Mouse (Mus musculus) heart, postnatal 0 days (tissue): ENCODE measurements at regions not wholly inside any gene's neighbourhood (a gene's known extent, or its start where the extent isn't known, plus 50 kb on each side); places are given as distances from the start of the nearest gene placed in this dataset.

ENCODE experiments used
- CTCF ChIP-seq: IDR thresholded peaks from 2 replicates; pipeline ENCODE4 v1.5.1; 2016; ENCODE audit warnings: antibody characterized with exemption, control low read depth, low read depth
- EP300 ChIP-seq: IDR thresholded peaks from 2 replicates; pipeline ENCODE4 v1.6.1; 2016; ENCODE audit warnings: antibody characterized with exemption, low read depth

DNA sequence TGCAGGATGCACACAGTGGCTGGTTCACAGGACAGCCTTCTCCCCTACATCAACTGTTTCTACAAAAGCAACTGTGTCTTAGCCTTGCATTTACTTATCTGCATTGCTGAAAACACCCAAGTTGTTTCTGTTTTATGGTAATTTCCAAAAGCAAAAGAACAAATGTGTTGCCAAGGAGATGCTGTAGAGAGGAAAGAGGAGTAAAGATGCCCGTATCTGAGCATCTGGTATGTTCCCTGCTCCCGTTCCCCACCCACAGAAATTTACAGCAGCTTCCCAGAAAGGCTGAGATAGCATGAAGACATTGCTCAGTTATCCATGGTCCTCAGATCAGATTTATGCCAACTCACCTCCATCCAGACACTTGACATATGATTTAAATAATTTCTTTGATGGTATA, 104.5 kb upstream of the Npy2r start:
- TF ChIP-seq EP300 = no peak
- TF ChIP-seq CTCF = no peak
